Comparison of ENCODE assay signal across 8 mouse cellular contexts in the genomic region with DNA sequence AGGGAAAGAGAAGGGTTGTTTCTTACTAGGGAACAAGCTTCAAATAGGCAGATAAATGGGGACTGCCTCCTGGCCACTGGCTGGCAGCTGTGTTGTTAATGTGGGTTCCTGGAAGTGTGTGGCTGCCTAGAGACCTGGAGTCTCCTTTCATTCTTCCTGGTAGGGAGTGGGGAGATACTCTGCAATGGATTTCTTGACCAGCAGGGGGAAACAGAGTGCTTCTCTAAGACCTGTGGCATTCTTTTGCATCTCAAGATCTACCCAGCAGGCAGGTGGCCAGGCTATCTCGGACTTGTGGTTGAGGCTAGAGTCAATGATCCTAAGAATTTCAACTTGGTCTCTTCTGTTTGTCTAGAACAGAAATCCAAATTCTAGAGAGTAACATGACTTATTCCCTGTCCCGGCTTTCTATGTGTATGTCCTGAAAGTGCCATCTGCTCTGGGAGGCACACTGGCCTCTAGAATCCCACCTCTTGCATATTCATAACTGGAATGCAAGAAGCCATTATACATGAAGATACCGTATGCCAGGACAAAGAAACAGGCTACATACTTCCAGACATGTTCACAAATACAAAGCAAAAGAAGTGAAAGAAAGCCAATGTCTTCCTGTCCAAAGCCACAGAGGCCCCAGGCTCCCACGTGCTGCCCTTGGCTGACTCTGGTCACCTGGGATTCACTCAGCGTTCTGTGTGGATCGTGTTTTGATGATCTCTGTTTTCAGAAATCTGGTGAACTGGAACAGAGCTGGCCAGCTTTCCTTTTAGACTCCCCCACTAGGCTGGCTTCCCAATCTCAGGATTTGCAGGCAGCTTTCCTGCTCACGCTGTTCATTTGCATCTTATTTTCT. TPM values are rescaled to one million over a fixed set of nuclear protein-coding genes. Genes with fewer than 3 reads are reported as not detected.
DNase-seq lines count a peak whose midpoint lies in the region; TF ChIP-seq lines count a peak whose summit lies in the region.

No protein-coding gene starts in this region.

- no peak overlapping the region for H3K4me3 ChIP-seq in E14TG2a.4 (replicated peaks; ENCODE audit: low read length)
- H3K4me3 ChIP-seq in lung, adult 2 months (replicated peaks; ENCODE audit: extremely low read depth, low read depth, low read length): no peak overlapping the region

- 56% methylated on average over 7 of the region's 7 CpGs for WGBS in lung, adult 2 months

- no peak for TF ChIP-seq POLR2A in lung, adult 2 months (IDR thresholded peaks at IDR 0.05; ENCODE audit: borderline replicate concordance, extremely low read depth, low read depth, low read length)

- no peaks in the 10 kb centered on the region for H3K9me3 ChIP-seq in E14TG2a.4 (ENCODE audit: low read length)

- H3K27me3 ChIP-seq in E14TG2a.4 (ENCODE audit: insufficient read depth, low read length): 0 out of 2 replicates have a peak, but pooled peaks cover 3% of the 10 kb centered on the region

- peak; percentile 30 for DNase-seq in adrenal gland, adult 8-10 months
- DNase-seq in embryo, embryonic 11.5 days (ENCODE audit: low read depth, low spot score): peak; percentile 49
- DNase-seq in heart, adult 9 months (ENCODE audit: low spot score in 2 of 2): peak; percentile 50 to 58
- peak; percentile 67 to 81 for DNase-seq in kidney, postnatal 36 days
- DNase-seq in lung, adult 2 months: peak; percentile 20
- peak; percentile 68 for DNase-seq in retina, postnatal 1 day
- no peak for DNase-seq in T-cell, adult 2 months (ENCODE audit: low spot score)

- H3K36me3 ChIP-seq in E14TG2a.4 (ENCODE audit: insufficient read depth, low read length): no peaks in the 10 kb centered on the region

- TF ChIP-seq CTCF in E14TG2a.4 (conservative IDR thresholded peaks at IDR 0.05; ENCODE audit: low read length): peak; percentile 66
- TF ChIP-seq CTCF in lung, adult 2 months (IDR thresholded peaks at IDR 0.05; ENCODE audit: insufficient read depth, low read length): peak; percentile 53

- H3K4me1 ChIP-seq in E14TG2a.4 (replicated peaks; ENCODE audit: low read depth, low read length): no peaks in the 10 kb centered on the region
- H3K4me1 ChIP-seq in lung, adult 2 months (ENCODE audit: control insufficient read depth, insufficient read depth, low read length): no peaks in the 10 kb centered on the region

RNA-seq across cellular contexts. Expression of a gene that starts 3.6 kb away (rescaled TPM):
- under 1 TPM in 3 of 4 experiments, not detected in 1; 0.13 to 0.25 (median 0.21) TPM for total RNA-seq in adrenal gland, adult 8-10 months (2022)
- polyA plus RNA-seq in lung, adult 2 months (2012; rRNA removed): not detected in 2 replicates
